Mouse (Mus musculus) embryonic facial prominence, embryonic 14.5 days (tissue): ENCODE results near the gene Akap13. TPM values are rescaled to one million over a fixed set of nuclear protein-coding genes. Genes with fewer than 3 reads are reported as not detected.

Experiments
- ATAC-seq: fragments of 200-750 bp; cut with Nextera tagmentation; 2 replicates; pipeline ENCODE4 v1.8.0; 2017; ENCODE audit warnings: low read depth, moderate number of reproducible peaks, moderate TSS enrichment
- DNase-seq: peaks from one replicate; pipeline ENCODE4 v3.0.0-alpha.2; 2015; ENCODE audit warnings: low spot score
- H3K27ac ChIP-seq: fragments of 300-500 bp; sonication (generic); replicated peaks from 2 replicates; pipeline ENCODE4 v1.5.1; 2014; ENCODE audit warnings: low read depth, mild to moderate bottlenecking, low read length, moderate library complexity
- H3K27me3 ChIP-seq: fragments of 300-500 bp; sonication (generic); replicated peaks from 2 replicates; pipeline ENCODE4 v1.6.1; 2014; ENCODE audit warnings: low read length; ENCODE audit not compliant: control insufficient read depth, insufficient read depth
- H3K36me3 ChIP-seq: fragments of 300-500 bp; sonication (generic); 2 replicates; pipeline ENCODE4 v1.6.1; 2014; ENCODE audit warnings: low read length, mixed read lengths; ENCODE audit not compliant: control insufficient read depth, insufficient read depth
- H3K4me1 ChIP-seq: fragments of 300-500 bp; sonication (generic); 2 replicates; pipeline ENCODE4 v1.6.1; 2014; ENCODE audit warnings: antibody characterized with exemption, low read length; ENCODE audit not compliant: control insufficient read depth, insufficient read depth
- H3K4me2 ChIP-seq: fragments of 300-500 bp; sonication (generic); 2 replicates; pipeline ENCODE4 v1.6.1; 2014; ENCODE audit warnings: low read depth, mild to moderate bottlenecking, low read length, moderate library complexity, mixed read lengths
- H3K4me3 ChIP-seq: fragments of 300-500 bp; sonication (generic); 2 replicates; pipeline ENCODE4 v1.5.1; 2014; ENCODE audit warnings: low read depth, mild to moderate bottlenecking, low read length
- H3K9ac ChIP-seq: fragments of 300-500 bp; sonication (generic); 2 replicates; pipeline ENCODE4 v1.6.1; 2014; ENCODE audit warnings: low read depth, mild to moderate bottlenecking, low read length, moderate library complexity, mixed read lengths
- H3K9me3 ChIP-seq: fragments of 300-500 bp; sonication (generic); 2 replicates; pipeline ENCODE4 v1.6.1; 2016; ENCODE audit warnings: low read length; ENCODE audit not compliant: control insufficient read depth
- WGBS: fragments of 180-500 bp; shearing (Covaris S2); extraction: QIAGEN DNeasy Blood & Tissue Kit; methylation state at CpG from one replicate; pipeline ENCODE4 v1.1.7; 2014; 5-methylcytosine and 5-hydroxymethylcytosine counted together
- polyA plus RNA-seq: library from polyadenylated mRNA; unstranded; fragments of >200 nt; fragmentation: Nextera tagmentation; extraction: Ambion mirVana; gene quantifications from 2 replicates; pipeline ENCODE4 v1.2.1, GENCODE M21; 2014

The Akap13 gene
- polyA plus RNA-seq, 1 experiment from 2014 or later, result 57.3 TPM

DNA sequence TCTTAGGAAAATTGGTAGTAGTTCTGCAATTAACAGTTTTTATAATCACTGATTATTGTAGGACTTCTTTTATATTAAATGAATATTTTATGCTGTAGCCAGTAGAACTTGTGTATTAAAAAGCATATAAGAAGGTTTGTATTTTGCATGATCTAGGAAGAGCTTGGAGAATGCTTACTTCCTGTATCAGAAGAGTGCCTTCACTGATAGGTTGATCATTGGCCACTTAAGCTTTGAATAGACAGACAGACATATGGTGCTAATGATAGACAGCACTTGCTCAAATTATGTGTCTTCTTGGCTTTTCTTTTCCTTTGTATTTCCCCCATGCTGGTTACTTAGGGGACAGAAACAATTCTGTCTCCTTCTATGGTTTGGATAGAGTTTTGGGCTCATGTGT, 139.9 kb downstream of the Akap13 start:
- DNase-seq (no peak), ATAC-seq (no peak)
- peaks cover 4% of the 10 kb centered on the region; the same call in 1 of the 2 replicates for H3K4me1 ChIP-seq
- H3K4me2 ChIP-seq, result no peak overlapping the region
- H3K27ac ChIP-seq, result no peak overlapping the region
- no peaks in the 10 kb centered on the region for H3K9me3 ChIP-seq
- H3K27me3 ChIP-seq, result no peaks in the 10 kb centered on the region
- H3K9ac ChIP-seq, result no peak overlapping the region
- H3K36me3 ChIP-seq, result 0 out of 2 replicates have a peak, but pooled peaks cover 3% of the 10 kb centered on the region
- H3K4me3 ChIP-seq, result no peak overlapping the region

DNA sequence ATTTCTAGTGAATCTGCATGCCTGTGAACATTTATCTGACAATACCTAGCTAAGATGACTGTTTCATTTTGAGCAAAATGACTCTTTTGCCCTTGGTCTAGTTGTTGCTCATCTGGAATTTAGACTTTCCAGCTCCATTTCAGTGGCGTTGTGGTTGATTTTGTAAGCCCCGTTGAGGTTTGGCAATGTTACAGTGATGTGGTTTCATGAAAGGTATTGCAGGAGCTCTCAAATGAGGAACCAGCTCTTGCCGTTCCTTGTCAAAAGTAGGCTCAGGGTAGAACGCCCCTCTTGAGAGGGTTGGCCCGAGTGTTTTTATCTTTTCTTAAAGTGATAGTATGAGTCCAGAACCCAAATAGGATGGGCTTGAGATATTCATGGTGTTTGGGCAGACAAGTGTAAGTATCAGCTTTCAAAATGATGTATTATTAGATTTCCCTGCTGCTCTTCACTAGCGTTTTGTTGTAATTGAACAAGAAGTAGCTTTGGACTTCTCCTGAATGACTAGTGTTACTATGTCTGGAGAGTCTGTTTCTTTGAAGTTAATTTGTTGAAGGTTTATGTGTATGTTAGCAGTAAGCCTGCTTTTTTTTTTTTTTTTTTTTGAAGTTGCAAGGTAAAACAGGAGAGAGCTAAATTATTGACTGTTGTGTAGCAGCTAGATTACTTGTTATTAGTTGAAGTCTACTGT, 140.9 kb downstream of the Akap13 start:
- DNase-seq (peak; percentile 56), ATAC-seq (no peak)
- Histone ChIP-seq H3K27ac (no peak overlapping the region), H3K27me3 (no peaks in the 10 kb centered on the region), H3K36me3 (0 out of 2 replicates have a peak, but pooled peaks cover 3% of the 10 kb centered on the region), H3K4me3 (no peak overlapping the region), H3K9me3 (no peaks in the 10 kb centered on the region), H3K9ac (no peak overlapping the region), H3K4me1 (peaks cover 4% of the 10 kb centered on the region; the same call in 1 of the 2 replicates), H3K4me2 (no peak overlapping the region)
- 53% methylated on average over 6 of the region's 6 CpGs for WGBS

DNA sequence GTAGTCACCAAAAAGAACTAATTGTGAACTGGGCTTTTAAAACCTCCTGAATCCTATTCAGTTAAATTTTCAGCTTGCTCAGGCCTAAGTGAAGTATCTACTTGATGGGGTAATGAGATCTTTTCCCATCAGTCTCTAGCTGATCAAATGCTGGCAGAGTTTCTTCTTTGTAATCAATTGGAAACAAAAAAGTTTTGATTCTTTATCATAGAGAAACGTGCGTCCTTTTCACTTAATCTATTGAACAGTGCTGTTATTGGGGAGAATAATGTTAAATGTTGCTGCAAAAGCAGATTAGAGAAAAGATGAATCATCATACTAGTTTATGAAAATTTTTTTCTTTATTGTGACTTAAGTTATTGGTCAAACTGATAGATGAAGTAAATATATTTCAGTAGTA, 142.5 kb downstream of the Akap13 start:
- H3K9ac ChIP-seq, result no peak overlapping the region
- no peak overlapping the region for H3K27ac ChIP-seq
- ATAC-seq, result no peak
- H3K4me1 ChIP-seq, result peaks cover 4% of the 10 kb centered on the region; the same call in 1 of the 2 replicates
- H3K36me3 ChIP-seq, result no peaks in the 10 kb centered on the region
- H3K9me3 ChIP-seq, result no peaks in the 10 kb centered on the region
- WGBS, result 87% methylated on average over 2 of the region's 2 CpGs
- DNase-seq, result no peak
- no peaks in the 10 kb centered on the region for H3K27me3 ChIP-seq
- H3K4me2 ChIP-seq, result no peak overlapping the region
- H3K4me3 ChIP-seq, result no peak overlapping the region

GRCm38 (mm10) chr7:75600360-75601075, 145.2 kb downstream of the Akap13 start:
- ATAC-seq, result no peak
- Histone ChIP-seq H3K4me1 (no peaks in the 10 kb centered on the region), H3K4me3 (no peak overlapping the region), H3K4me2 (no peak overlapping the region), H3K36me3 (peaks cover 9% of the 10 kb centered on the region), H3K27ac (no peak overlapping the region), H3K27me3 (no peaks in the 10 kb centered on the region), H3K9ac (no peak overlapping the region), H3K9me3 (no peaks in the 10 kb centered on the region)
- 89% methylated on average over 6 of the region's 6 CpGs for WGBS
- no peak for DNase-seq

- no peaks in the 10 kb centered on the region for H3K27me3 ChIP-seq
Measured at GRCm38 (mm10) chr7:75607248-75607647, 151.9 kb downstream of the Akap13 start.

GRCm38 (mm10) chr7:75608716-75609115, 153.4 kb downstream of the Akap13 start:
- Histone ChIP-seq H3K27ac (peak overlapping the region; percentile 61), H3K36me3 (peaks cover 42% of the 10 kb centered on the region), H3K4me2 (no peak overlapping the region), H3K4me3 (no peak overlapping the region), H3K27me3 (no peaks in the 10 kb centered on the region), H3K9me3 (no peaks in the 10 kb centered on the region), H3K4me1 (no peaks in the 10 kb centered on the region; the same call in 1 of the 2 replicates), H3K9ac (no peak overlapping the region)
- peak; percentile 37; the same call in 1 of the 2 replicates for ATAC-seq
- peak; percentile 53 for DNase-seq
- WGBS, result 41% methylated on average over 5 of the region's 5 CpGs

More at GRCm38 (mm10) chr7:75607248-75607647, 151.9 kb downstream of the Akap13 start:
- Histone ChIP-seq H3K9me3 (no peaks in the 10 kb centered on the region), H3K4me1 (no peaks in the 10 kb centered on the region), H3K36me3 (peaks cover 47% of the 10 kb centered on the region), H3K4me3 (no peak overlapping the region), H3K27ac (no peak overlapping the region), H3K4me2 (no peak overlapping the region), H3K9ac (no peak overlapping the region)
- no peak for ATAC-seq
- no peak for DNase-seq
- 67% methylated on average over 3 of the region's 3 CpGs for WGBS

- Histone ChIP-seq H3K9me3 (no peaks in the 10 kb centered on the region), H3K4me3 (no peak overlapping the region), H3K4me1 (no peaks in the 10 kb centered on the region; the same call in 1 of the 2 replicates), H3K9ac (no peak overlapping the region), H3K27me3 (no peaks in the 10 kb centered on the region), H3K36me3 (peaks cover 39% of the 10 kb centered on the region), H3K27ac (peak overlapping the region; percentile 61), H3K4me2 (no peak overlapping the region)
- DNase-seq, result peak; percentile 18
- ATAC-seq, result no peak
- 86% methylated on average over 14 of the region's 14 CpGs for WGBS
Measured at GRCm38 (mm10) chr7:75609456-75610262, 154.3 kb downstream of the Akap13 start.

GRCm38 (mm10) chr7:75610391-75610790, 155.1 kb downstream of the Akap13 start:
- Histone ChIP-seq H3K4me3 (no peak overlapping the region), H3K4me2 (no peak overlapping the region), H3K27ac (no peak overlapping the region), H3K9ac (no peak overlapping the region), H3K36me3 (peaks cover 42% of the 10 kb centered on the region), H3K4me1 (no peaks in the 10 kb centered on the region; the same call in 1 of the 2 replicates), H3K9me3 (no peaks in the 10 kb centered on the region), H3K27me3 (no peaks in the 10 kb centered on the region)
- WGBS, result 78% methylated on average over 9 of the region's 9 CpGs
- no peak for DNase-seq
- no peak for ATAC-seq
